Mouse (Mus musculus) kidney, adult 8-10 months (tissue): ENCODE measurements at regions not wholly inside any gene's neighbourhood (a gene's known extent, or its start where the extent isn't known, plus 50 kb on each side); places are given as distances from the start of the nearest gene placed in this dataset.

Source experiments
- DNase-seq, 2 experiments: peaks; one replicate each; pipeline ENCODE4 v3.0.0; 2022

DNA sequence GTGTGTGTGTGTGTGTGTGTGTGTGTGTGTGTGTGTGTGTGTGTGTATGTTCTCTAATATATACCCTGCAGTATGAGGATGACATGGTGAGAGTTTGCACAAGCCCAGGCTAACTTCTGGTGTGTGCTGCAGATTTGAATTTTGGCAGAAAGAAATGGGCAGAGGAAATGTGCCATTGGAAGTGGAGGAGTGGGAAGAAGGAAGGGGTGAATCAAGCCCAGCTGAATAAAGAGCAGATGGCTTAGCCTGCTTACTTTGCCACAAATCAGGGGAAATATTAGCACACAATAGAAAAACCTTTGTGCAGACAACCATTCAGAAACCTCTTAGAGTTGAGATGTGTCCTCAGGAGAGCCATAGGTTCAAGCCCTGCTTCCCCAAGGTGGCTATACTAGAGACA is 228.1 kb upstream of the Rgma start:
- DNase-seq = no peak

- no peak for DNase-seq
Measured at GRCm38 (mm10) chr7:73150436-73150835, 224.9 kb upstream of the Rgma start.

DNA sequence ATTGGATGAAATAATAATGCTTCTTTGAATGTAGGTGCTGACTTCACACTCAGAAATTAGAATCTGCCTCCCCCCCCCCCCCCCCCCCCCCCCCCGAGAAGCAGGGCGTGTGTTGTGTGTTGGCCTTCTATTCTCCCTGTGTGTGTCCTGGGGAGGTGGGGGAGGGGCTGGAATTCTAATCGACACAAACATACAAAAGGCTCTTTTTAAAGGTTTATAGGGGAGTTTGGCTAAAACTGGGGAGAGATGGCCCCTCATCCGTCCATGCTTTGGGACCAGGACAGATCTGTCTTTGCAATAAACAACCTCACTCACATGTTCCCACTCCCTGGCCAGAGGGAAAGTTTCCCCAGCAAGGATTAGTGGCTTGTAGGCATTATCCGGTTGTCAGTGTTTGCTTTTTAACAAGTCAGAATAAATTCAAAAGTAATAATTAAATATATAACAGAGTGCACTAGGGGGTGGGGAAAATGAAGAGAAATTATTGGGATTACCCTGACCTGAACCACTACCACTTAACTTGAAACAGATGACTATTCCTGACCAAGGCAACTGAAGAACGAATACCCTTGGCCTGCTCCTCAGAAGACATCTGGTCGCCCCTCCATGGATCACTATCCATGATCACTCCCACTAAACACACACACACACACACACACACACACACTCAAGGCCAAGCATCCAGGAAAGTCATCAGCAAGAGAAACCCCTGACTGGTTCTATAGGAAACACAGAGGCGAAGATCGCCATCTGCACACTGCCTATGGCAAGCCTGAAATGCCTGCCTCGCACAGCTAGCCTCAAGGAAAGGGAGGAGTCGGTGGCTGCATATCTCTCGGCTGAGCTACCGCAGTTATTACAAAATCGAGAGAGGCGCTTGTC is 223.5 kb upstream of the Rgma start:
- DNase-seq = no peak

- DNase-seq = no peak
Measured at GRCm38 (mm10) chr7:73153668-73154067, 221.6 kb upstream of the Rgma start.

DNA sequence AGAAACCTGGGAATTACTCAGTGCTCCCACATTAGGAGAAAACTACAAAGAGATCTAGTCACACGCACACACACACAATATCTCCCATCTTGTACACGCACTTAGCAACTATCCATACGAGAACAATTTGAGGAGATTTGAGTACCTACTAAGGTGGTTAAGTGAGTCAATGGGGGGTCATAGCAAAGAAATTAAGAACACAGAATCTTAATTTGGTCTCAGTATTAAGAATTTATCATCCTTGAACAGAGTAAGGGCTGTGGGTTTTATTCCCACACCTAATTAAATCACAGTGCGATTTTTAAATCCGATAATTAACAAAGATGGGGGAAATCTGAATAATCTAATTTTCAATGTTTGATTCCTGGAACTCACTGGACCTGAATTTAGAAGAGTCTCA is 216.5 kb upstream of the Rgma start:
- no peak for DNase-seq

GRCm38 (mm10) chr7:73160968-73161367 is 214.3 kb upstream of the Rgma start:
- no peak for DNase-seq

GRCm38 (mm10) chr7:73163687-73164086 is 211.6 kb upstream of the Rgma start:
- DNase-seq = no peak

DNA sequence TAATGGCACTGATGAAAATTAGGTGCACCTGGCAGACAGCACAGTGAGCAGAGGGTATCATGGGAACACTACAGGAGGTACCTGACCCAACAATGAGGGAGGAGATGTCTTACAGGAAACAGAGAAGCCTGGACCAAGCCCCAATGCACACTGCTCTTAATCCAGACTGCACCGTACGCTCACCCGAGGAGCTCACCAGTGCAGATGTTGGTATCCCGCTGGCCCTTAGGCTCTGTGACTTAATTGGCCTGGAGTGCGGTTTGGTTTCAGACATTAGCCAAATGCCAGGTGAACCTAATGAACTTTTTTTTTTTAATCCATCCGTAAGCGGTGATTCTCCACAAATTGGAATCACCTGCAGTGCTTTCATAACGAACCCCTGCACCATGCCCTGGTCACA is 209.8 kb upstream of the Rgma start:
- DNase-seq = no peak

DNA sequence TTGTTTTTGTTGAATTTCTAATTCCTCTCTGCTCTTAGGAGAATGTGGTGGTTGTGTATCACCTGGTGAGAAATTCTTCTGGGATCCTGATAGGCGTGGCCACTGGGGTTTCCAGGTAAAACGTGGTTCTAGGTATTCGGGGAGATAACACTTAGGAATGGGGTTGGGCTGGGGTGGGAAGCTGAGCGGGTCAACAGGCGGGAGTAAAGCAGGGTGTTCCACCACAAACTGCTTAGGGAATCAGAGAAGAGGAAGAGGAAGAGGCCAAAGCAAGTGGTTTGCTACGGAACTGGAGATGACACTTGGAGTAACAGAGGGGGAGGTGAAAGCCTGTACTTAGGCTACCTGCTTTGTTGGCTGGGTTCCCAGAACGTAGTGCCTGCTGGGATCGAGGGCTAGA is 205.9 kb upstream of the Rgma start:
- DNase-seq = no peak

DNA sequence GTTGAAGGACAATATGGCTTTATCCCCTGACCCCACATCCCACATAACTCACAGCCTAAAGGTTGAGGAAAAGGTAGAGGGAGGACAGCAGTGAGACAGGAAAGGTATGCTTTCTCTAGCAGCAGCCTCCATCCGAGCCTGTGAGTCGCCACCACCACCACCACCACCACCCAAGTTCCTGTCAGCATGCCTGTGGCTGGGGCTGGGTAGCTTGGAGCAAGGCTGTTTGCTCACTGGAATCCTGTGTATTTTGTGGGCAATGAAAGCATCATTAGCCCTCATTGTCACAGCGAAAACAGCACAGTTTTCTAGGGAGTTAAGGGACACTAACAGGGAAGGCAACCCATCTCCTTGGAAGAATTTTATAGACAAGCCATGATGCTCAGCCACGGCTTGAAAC is 202.7 kb upstream of the Rgma start:
- DNase-seq = no peak

DNA sequence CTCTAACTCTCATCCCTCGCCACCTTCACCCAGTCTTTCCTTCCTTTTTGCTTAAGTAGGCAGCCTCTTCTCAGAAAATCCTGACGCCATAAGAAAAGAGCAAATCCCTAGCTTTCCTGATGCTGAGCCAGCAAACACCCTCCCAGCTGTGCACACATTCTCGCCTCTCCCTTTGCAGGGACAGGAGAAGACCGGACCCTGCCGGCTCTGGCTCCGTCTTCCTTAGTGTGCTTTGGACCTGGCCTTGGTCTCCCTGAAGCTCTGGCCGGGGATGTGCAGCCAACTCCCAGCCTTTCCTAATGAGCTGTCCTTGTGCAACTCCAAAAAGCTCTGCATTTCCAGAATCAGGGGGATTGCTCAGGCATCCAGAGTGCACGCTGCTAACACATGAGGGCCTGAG is 191.5 kb upstream of the Rgma start:
- DNase-seq = no peak

GRCm38 (mm10) chr7:73184208-73185070 is 190.9 kb upstream of the Rgma start:
- DNase-seq = no peak

DNA sequence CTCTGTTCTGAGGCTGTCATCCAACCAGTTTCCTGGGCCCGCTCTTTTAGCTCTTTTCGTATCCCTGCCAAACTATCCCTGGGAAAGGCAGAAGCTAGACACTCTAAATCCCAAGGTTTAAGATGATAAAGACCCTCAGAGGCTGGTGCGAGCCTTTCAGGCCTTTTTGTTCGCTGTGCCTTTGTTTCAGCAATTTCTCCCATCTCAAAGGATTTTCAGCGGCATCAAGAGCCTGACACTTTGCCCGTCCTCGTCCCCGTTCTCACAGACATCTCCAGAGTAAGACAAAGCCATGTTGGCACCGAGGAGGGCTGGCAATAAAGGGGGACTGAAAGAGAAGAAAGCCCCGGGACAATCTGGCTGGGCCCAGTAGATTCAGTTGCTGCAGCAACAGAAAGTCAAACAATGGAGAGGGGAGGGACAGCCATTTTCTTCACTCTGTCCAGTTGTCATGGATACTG is 190.2 kb upstream of the Rgma start:
- DNase-seq = no peak

- DNase-seq = no peak
Measured at GRCm38 (mm10) chr7:73185591-73185990, 189.7 kb upstream of the Rgma start.

DNA sequence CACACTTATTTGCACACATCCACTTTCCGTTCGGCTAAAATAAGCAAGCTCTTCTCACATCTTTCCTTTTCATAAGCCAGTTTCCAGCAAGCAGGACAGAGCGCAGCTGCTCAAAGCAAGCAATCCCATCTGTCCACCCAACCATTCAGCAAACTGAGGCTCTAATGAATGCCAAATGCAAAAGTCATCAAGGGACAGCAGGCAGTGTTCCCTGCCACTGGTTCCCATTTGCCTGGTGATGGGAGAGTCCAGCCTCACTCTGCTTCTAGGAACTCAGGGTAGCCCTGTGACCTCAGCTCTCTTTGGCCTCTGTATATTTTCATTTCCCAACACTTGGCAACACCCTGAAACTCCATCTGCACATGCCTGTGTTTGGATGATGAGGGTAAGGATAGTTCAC is 188.8 kb upstream of the Rgma start:
- no peak for DNase-seq

DNA sequence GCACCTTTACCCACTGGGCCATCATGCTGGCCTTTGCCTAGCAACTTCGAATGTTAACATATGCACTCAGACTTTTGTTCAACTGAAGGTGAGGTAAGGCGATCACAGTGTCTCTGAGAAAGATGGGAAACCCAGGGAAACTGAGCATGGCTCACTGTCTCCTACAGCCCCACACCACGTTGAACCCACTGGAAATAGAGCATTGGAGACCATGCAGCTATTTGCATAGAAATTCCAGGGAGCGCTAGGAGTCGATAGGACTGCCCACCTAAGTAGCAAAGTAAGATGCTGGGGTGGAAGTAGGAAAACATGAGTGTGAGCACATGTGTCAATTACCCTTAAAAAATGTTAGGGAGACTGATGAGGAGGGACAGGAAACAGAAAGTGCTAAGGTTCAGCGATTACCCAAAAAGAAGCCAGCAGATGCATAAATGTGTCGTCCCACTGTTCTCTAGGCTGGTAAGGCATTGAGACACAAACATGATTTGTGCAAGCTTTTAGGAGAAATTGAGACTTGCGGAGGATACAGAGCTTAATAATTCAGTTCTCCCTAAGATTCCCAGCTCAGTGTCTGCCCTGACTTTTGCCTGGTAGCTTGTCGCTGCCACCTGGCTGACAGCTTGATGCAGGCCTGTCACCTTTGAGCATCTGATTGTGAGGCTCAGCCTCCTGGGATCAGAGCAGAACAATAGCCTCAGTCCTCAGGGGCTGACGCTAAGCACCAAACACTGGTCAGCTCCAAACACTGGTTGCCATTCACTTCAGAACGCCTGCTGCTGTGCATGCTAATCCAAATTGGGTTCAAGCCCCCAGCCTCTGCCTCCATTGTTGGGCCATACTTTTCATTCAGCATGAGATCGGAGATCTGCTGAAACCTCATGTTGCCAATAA is 183.7 kb upstream of the Rgma start:
- DNase-seq = no peak

DNA sequence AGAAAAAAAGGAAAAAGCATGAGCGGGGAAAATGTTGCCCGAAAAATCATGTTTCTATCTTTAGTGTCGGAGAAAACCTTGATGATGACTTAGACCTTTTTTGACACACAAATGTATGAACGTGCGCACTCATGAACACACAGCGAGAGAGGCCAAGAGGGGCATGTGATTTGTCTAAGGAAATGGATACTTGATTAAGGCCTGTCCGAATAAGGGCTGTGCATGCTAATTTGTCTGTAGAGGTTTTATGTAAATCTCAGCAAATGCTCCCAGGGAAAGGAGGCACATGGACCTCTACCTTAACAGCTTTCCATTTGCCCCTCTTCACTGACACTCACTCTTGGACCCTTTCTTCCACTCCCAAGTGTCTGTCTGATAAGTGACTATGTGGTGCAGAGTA is 182.5 kb upstream of the Rgma start:
- no peak for DNase-seq

DNA sequence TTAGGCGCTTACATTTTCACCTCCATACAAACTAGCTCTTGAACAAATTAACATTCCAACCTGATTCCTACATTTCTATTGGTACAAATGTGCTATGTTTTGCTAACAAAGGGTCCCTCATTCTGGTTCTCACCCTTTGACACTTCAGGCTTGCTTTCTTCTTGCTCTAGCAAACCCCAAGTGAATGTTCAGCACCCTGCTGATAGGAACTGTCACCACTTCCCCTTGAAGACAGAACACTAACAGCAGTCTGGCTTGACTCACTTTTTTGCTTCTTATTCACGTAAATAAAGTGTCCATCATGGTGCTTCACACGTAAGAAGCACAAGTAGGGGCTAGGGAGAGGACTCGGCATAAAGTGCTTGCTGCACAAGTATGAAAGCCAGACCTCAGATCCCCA is 180.0 kb upstream of the Rgma start:
- no peak for DNase-seq

GRCm38 (mm10) chr7:73196851-73197531 is 178.3 kb upstream of the Rgma start:
- DNase-seq = peak in 1 of 2 experiments; percentile 6

GRCm38 (mm10) chr7:73198069-73198468 is 177.2 kb upstream of the Rgma start:
- no peak for DNase-seq

DNA sequence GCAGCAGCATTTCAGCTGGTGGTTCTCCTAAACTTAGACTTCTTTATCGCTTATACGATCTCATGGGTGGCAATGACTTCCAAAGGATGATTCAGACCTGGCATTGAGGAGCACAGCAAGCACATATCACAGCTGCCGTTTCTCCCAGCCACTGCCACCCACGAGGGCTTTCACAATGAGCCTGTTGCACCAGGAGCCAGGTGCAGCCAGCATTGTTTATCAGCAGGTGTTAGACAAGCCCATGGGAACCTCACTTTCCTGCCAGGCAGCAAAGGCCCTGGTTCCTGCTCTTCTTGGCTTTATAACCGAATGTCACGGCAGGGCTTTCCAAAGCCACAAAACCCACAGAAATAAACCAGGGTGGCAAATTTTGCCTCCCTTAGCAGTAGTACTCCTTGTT is 175.3 kb upstream of the Rgma start:
- no peak for DNase-seq

DNA sequence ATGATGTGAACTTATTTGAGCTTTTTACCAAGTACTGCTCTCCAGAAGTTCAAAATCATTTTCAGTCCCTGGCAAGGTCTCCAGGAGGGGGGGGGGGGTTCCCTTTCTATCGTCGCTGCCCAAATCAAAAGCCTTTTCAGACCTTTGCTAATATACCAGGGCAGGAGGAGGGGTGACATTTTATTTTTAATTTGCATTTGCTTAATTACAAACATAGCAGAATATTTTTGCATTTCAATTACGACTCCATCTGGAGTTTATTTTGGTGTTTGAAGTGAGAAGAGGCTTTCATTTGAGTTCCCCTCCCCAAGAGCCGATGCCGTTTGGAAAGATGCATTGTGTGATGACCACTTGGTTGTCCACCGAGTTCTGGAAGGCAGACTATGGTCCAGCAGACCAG is 174.0 kb upstream of the Rgma start:
- DNase-seq = no peak
